Mouse (Mus musculus) G1E (cell line): ENCODE measurements at regions not wholly inside any gene's neighbourhood (a gene's known extent, or its start where the extent isn't known, plus 50 kb on each side); places are given as distances from the start of the nearest gene placed in this dataset.

ENCODE experiments used
- CTCF ChIP-seq: IDR thresholded peaks from 2 replicates; pipeline ENCODE4 v1.5.1; 2012; ENCODE audit warnings: low read depth, low read length, inconsistent platforms, mixed read lengths
- GATA1 ChIP-seq: IDR thresholded peaks from 2 replicates; pipeline ENCODE4 v1.6.1; 2012; ENCODE audit warnings: borderline replicate concordance, low read length, inconsistent platforms, mixed read lengths
- GATA2 ChIP-seq: IDR thresholded peaks from 2 replicates; pipeline ENCODE4 v1.6.1; 2012; ENCODE audit warnings: low read depth, low read length, inconsistent platforms, borderline replicate concordance
- POLR2AphosphoS5 ChIP-seq: IDR thresholded peaks from 2 replicates; pipeline ENCODE4 v1.6.1; 2012; ENCODE audit warnings: low read depth, low read length, inconsistent platforms; ENCODE audit not compliant: insufficient replicate concordance

DNA sequence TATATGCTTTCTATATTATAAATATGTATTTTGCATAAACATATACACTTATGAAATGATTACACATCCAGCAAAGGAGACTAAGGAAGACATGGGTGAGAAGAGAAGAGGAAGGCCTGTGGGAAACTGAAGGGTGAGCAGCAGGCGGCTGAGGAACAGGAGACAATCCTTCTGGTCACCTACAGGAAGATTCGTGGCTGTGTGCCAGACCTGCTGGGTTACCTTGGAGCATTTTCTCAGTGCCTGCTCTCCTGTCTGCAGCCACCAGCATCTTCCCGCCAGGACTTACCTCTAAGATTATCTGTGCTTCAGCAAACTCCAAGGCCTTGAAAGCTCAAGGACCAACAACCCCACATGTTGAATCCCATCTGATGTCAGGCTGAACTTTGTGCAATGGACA, 258.3 kb upstream of the 3110018I06Rik start:
- TF ChIP-seq CTCF (no peak), GATA2 (no peak), GATA1 (no peak), POLR2AphosphoS5 (no peak)
